Comparison of ENCODE assay signal across 12 mouse cellular contexts in the genomic region with DNA sequence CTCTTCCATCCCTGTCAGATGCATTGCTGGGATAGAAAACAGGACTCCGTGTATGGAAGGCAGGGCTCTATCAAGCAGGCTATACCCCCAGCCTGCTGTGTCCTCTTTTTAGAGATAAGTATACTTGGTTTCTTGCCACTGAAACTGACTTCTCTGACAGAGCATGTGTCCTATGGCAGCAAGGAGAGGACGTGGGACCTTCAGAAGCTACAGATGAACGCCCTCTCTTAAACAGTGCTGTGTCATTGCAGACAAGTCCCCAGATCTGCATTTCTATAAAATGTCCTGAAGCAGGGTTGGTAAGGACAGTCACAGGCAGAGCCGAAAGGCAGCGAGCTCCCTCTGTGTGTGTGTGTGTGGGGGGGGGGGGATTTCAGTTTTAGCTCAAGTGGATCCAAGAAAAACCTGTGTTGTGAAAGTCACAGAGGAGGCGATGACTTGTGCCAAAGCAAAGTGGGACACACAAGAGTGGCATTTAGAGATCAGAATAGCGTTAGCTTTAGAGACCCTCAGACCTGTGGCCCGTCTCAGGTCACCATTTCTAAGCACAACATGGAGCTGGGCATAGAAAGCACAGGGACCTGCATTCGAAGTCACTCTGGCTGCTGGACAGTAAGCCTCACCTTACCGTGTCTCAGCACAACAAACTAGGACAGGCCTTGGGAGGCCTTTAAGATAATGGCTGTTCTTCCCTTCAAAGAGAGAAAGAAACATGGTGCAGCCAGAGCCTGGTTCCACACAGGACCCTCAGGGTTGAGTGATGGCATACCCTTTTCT. TPM values are rescaled to one million over a fixed set of nuclear protein-coding genes. Genes with fewer than 3 reads are reported as not detected.
DNase-seq lines count a peak whose midpoint lies in the region; ATAC-seq and TF ChIP-seq lines count a peak whose summit lies in the region.
"Had no signal": no experiment of that assay in that cellular context is flagged by ENCODE, and none has a peak within 500 bp of the region (broad histone marks: within the 10 kb centered on the region; RNA-seq: fewer than 3 reads in every experiment).

No protein-coding gene starts in this region.

- no peak overlapping the region for H3K4me2 ChIP-seq in heart, embryonic 11.5 days
- no peak overlapping the region for H3K4me2 ChIP-seq in liver, postnatal 0 days (ENCODE audit: low read depth, low read length)
- H3K4me2 ChIP-seq: embryonic facial prominence, embryonic 12.5 days had no signal

- no peaks in the 10 kb centered on the region for H3K9me3 ChIP-seq in heart, embryonic 11.5 days (replicated peaks; ENCODE audit: control insufficient read depth, low read length)
- H3K9me3 ChIP-seq in liver, postnatal 0 days (ENCODE audit: low read length): no peaks in the 10 kb centered on the region
- H3K9me3 ChIP-seq: embryonic facial prominence, embryonic 12.5 days had no signal

- no peak for TF ChIP-seq CTCF in liver, postnatal 0 days (IDR thresholded peaks at IDR 0.05; ENCODE audit: low read depth)

- H3K27me3 ChIP-seq in heart, embryonic 11.5 days (ENCODE audit: control insufficient read depth, insufficient read depth, low read length): no peaks in the 10 kb centered on the region
- H3K27me3 ChIP-seq in liver, postnatal 0 days (ENCODE audit: insufficient read depth, low read length): no peaks in the 10 kb centered on the region
- H3K27me3 ChIP-seq: embryonic facial prominence, embryonic 12.5 days had no signal

- H3K36me3 ChIP-seq in heart, embryonic 11.5 days (ENCODE audit: control insufficient read depth, insufficient read depth, low read length): no peaks in the 10 kb centered on the region
- H3K36me3 ChIP-seq in liver, postnatal 0 days (replicated peaks; ENCODE audit: insufficient read depth, low read length): no peaks in the 10 kb centered on the region
- H3K36me3 ChIP-seq: embryonic facial prominence, embryonic 12.5 days had no signal

- no peak for DNase-seq in frontal cortex, postnatal 10 days (ENCODE audit: low spot score in 2 of 2)
- peak; percentile 31 to 35 for DNase-seq in right cerebral cortex, adult 2 months (ENCODE audit: low spot score in 2 of 2)
- no peak for DNase-seq in right cerebral cortex, postnatal 4 days
- DNase-seq in right cerebral cortex, postnatal 25 days: peak; percentile 25
- no peak for DNase-seq in liver, postnatal 0 days
- no peak for DNase-seq in adrenal gland, postnatal 10 days
- DNase-seq: thymus, postnatal 25 days had no signal

- H3K9ac ChIP-seq in heart, embryonic 11.5 days (ENCODE audit: low read depth, low read length): no peak overlapping the region
- no peak overlapping the region for H3K9ac ChIP-seq in liver, postnatal 0 days (replicated peaks)
- H3K9ac ChIP-seq: embryonic facial prominence, embryonic 12.5 days; liver, embryonic 14.5 days had no signal

- peaks cover 10% of the 10 kb centered on the region for H3K4me1 ChIP-seq in heart, embryonic 11.5 days (ENCODE audit: control insufficient read depth, insufficient read depth, low read length)
- H3K4me1 ChIP-seq in liver, postnatal 0 days (ENCODE audit: insufficient read depth): no peaks in the 10 kb centered on the region
- H3K4me1 ChIP-seq: embryonic facial prominence, embryonic 12.5 days had no signal

- no peak overlapping the region for H3K4me3 ChIP-seq in heart, embryonic 11.5 days (ENCODE audit: low read depth, low read length)
- no peak overlapping the region for H3K4me3 ChIP-seq in liver, postnatal 0 days (ENCODE audit: low read depth, low read length)
- H3K4me3 ChIP-seq: embryonic facial prominence, embryonic 12.5 days; myocyte had no signal

- peak overlapping the region; percentile 36 for H3K27ac ChIP-seq in heart, embryonic 11.5 days (ENCODE audit: low read depth, low read length)
- H3K27ac ChIP-seq in liver, postnatal 0 days (ENCODE audit: low read depth): no peak overlapping the region
- H3K27ac ChIP-seq: embryonic facial prominence, embryonic 12.5 days; liver, embryonic 14.5 days had no signal

- 54% methylated on average over 10 of the region's 10 CpGs for WGBS in heart, embryonic 11.5 days (ENCODE audit: insufficient replicate concordance)
- 71% methylated on average over 10 of the region's 10 CpGs for WGBS in liver, postnatal 0 days (ENCODE audit: insufficient replicate concordance)

- peak; percentile 63 for ATAC-seq in frontal cortex, adult (ENCODE audit: low TSS enrichment)
- no peak for ATAC-seq in heart, embryonic 11.5 days (replicated peaks; ENCODE audit: insufficient number of reproducible peaks, low FRiP score, low TSS enrichment)
- no peak for ATAC-seq in liver, postnatal 0 days

- TF ChIP-seq EP300 in liver, postnatal 0 days (IDR thresholded peaks at IDR 0.05; ENCODE audit: low read depth): no peak

RNA-seq across cellular contexts. Expression of a gene that starts 59.4 kb away (rescaled TPM):
- 34.5 and 43.5 TPM in 2 replicates for polyA plus RNA-seq in heart, embryonic 11.5 days (2014; fragmentation: Nextera tagmentation; extraction: Ambion mirVana)
- 13.9 and 16.0 TPM in 2 replicates for polyA plus RNA-seq in liver, postnatal 0 days (2015; fragmentation: Nextera tagmentation; extraction: Ambion mirVana)
- 10 to 100 TPM; 35.4 to 38.9 TPM for total RNA-seq in adrenal gland, postnatal 10 days (2021)

Comparison
In these comparisons a context has a peak if more than half of its experiments do, and no peak if none do; other contexts are left out.
1. DNase-seq: peak in right cerebral cortex, adult 2 months (2 of 2) and right cerebral cortex, postnatal 25 days (single experiment); none in frontal cortex, postnatal 10 days (0 of 2), right cerebral cortex, postnatal 4 days (single experiment), liver, postnatal 0 days (single experiment) and adrenal gland, postnatal 10 days (single experiment).